Mouse (Mus musculus) heart, adult 18-20 months (tissue): Measurements from ENCODE around the gene Mthfd2. TPM values are rescaled to one million over a fixed set of nuclear protein-coding genes. Genes with fewer than 3 reads are reported as not detected.

Experiments used
- DNase-seq, 2 experiments: peaks; one replicate each; pipeline ENCODE4 v3.0.0; 2021 to 2022; ENCODE audit warnings: mixed read lengths in 1 of 2
- total RNA-seq, 2 experiments: library from RNA; stranded (reverse); gene quantifications; 2 replicates each; pipeline ENCODE4 v1.2.3; 2021

The Mthfd2 gene
- total RNA-seq, 2 experiments from 2014 or later: 2.3 to 3.8 TPM

- no peak for DNase-seq
Measured at GRCm38 (mm10) chr6:83341387-83341786, 15.7 kb upstream of the Mthfd2 start.

GRCm38 (mm10) chr6:83327591-83328190, 2.0 kb upstream of the Mthfd2 start:
- no peak for DNase-seq

GRCm38 (mm10) chr6:83326761-83327160, 1.1 kb upstream of the Mthfd2 start:
- no peak for DNase-seq

- no peak for DNase-seq
Measured at GRCm38 (mm10) chr6:83326394-83326736, 657 bp upstream of the Mthfd2 start.

GRCm38 (mm10) chr6:83323652-83324419, 1.9 kb downstream of the Mthfd2 start:
- DNase-seq: no peak

- no peak for DNase-seq
Measured at GRCm38 (mm10) chr6:83322794-83323193, 2.9 kb downstream of the Mthfd2 start.

GRCm38 (mm10) chr6:83321927-83322326, 3.8 kb downstream of the Mthfd2 start:
- DNase-seq: no peak

GRCm38 (mm10) chr6:83317108-83317741, 8.5 kb downstream of the Mthfd2 start:
- peak; percentile 91 to 94 for DNase-seq

GRCm38 (mm10) chr6:83316022-83316421, 9.7 kb downstream of the Mthfd2 start:
- no peak for DNase-seq

GRCm38 (mm10) chr6:83315293-83315692, 10.4 kb downstream of the Mthfd2 start:
- DNase-seq: no peak

- no peak for DNase-seq
Measured at GRCm38 (mm10) chr6:83312514-83312913, 13.2 kb downstream of the Mthfd2 start.

GRCm38 (mm10) chr6:83312021-83312420, 13.7 kb downstream of the Mthfd2 start:
- no peak for DNase-seq

- DNase-seq: no peak
Measured at GRCm38 (mm10) chr6:83311206-83311605, 14.5 kb downstream of the Mthfd2 start.

GRCm38 (mm10) chr6:83309017-83309416, 16.7 kb downstream of the Mthfd2 start:
- DNase-seq: no peak

- peak; percentile 23 to 42 for DNase-seq
Measured at GRCm38 (mm10) chr6:83302264-83302663, 23.4 kb downstream of the Mthfd2 start.

GRCm38 (mm10) chr6:83301294-83301693, 24.4 kb downstream of the Mthfd2 start:
- DNase-seq: no peak

GRCm38 (mm10) chr6:83300447-83301229, 25.1 kb downstream of the Mthfd2 start:
- DNase-seq: no peak

- DNase-seq: no peak
Measured at GRCm38 (mm10) chr6:83280256-83280955, 45.3 kb downstream of the Mthfd2 start.

GRCm38 (mm10) chr6:83278881-83279280, 46.8 kb downstream of the Mthfd2 start:
- DNase-seq: peak in 1 of 2 experiments; percentile 40

- DNase-seq: no peak
Measured at GRCm38 (mm10) chr6:83277151-83277550, 48.6 kb downstream of the Mthfd2 start.

GRCm38 (mm10) chr6:83273733-83274132, 52.0 kb downstream of the Mthfd2 start:
- peak in 1 of 2 experiments; percentile 46 for DNase-seq
